Mouse (Mus musculus) layer of hippocampus, adult 2 months (tissue): ENCODE data around the gene Dcaf7. TPM values are rescaled to one million over a fixed set of nuclear protein-coding genes. Genes with fewer than 3 reads are reported as not detected.
"Not testable (repeated sequence)": the region's sequence is repeated elsewhere in the genome, so short reads cannot be mapped to it uniquely, and the experiment has no call there.

Source experiments
- DNase-seq, 2 experiments: peaks; one replicate each; pipeline ENCODE4 v3.0.0; 2022; ENCODE audit warnings: low spot score in 2 of 2
- H3K27ac ChIP-seq: fragments of 200-600 bp; 2 replicates; pipeline ENCODE4 v1.8.1; 2022
- H3K4me3 ChIP-seq: fragments of 200-600 bp; 2 replicates; pipeline ENCODE4 v1.8.1; 2022; ENCODE audit warnings: mild to moderate bottlenecking
- CTCF ChIP-seq: fragments of 200-600 bp; conservative IDR thresholded peaks from 2 replicates; pipeline ENCODE4 v1.8.1; 2022; ENCODE audit warnings: antibody characterized with exemption, mild to moderate bottlenecking, moderate library complexity
- total RNA-seq, 2 experiments: library from RNA; stranded (reverse); gene quantifications; 2 replicates each; pipeline ENCODE4 v1.2.3; 2021

The Dcaf7 gene
- total RNA-seq, 2 experiments from 2014 or later = 138 to 143 TPM

DNA sequence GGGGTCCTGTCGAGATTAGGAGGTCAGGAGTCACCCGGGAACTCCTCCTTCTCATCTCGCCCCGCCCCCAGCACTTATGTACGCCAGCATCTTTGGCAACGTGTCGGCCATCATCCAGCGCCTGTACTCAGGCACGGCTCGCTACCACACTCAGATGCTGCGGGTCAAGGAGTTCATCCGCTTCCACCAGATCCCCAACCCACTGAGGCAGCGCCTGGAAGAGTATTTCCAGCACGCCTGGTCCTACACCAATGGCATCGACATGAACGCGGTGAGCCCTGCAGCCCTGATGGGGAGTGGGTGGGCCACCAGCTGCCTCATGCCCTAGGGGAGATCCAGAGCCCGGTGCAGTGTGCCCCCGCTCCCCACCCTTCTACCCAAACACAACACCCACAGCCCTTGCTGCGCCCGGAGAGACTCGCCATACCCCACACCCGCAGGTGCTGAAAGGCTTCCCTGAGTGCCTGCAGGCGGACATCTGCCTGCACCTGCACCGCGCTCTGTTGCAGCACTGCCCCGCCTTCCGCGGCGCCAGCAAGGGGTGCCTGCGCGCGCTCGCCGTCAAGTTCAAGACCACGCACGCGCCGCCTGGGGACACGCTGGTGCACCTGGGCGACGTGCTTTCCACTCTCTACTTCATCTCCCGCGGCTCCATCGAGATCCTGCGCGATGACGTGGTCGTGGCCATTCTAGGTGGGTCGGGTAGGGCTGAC, 16.5 kb upstream of the Dcaf7 start:
- peak overlapping the region; percentile 53 for H3K4me3 ChIP-seq
- DNase-seq = peak; percentile 29 to 58
- TF ChIP-seq CTCF = no peak
- peak overlapping the region; percentile 67 for H3K27ac ChIP-seq

- TF ChIP-seq CTCF = no peak
- DNase-seq = no peak
- Histone ChIP-seq H3K27ac (no peak overlapping the region), H3K4me3 (no peak overlapping the region)
Measured at GRCm38 (mm10) chr11:106025774-106026173, 10.9 kb upstream of the Dcaf7 start.

- TF ChIP-seq CTCF = peak; percentile 93
- no peak overlapping the region for H3K27ac ChIP-seq
- DNase-seq = peak; percentile 51 to 79
- no peak overlapping the region for H3K4me3 ChIP-seq
Measured at GRCm38 (mm10) chr11:106026465-106027151, 10.1 kb upstream of the Dcaf7 start.

GRCm38 (mm10) chr11:106027607-106028006, 9.1 kb upstream of the Dcaf7 start:
- Histone ChIP-seq H3K27ac (no peak overlapping the region), H3K4me3 (no peak overlapping the region)
- no peak for DNase-seq
- TF ChIP-seq CTCF = no peak

- not testable (repeated sequence) for H3K27ac ChIP-seq, DNase-seq
- peak overlapping the region; percentile 47 for H3K4me3 ChIP-seq
Measured at GRCm38 (mm10) chr11:106032074-106032473, 4.6 kb upstream of the Dcaf7 start.

GRCm38 (mm10) chr11:106033491-106033919, 3.2 kb upstream of the Dcaf7 start:
- H3K27ac ChIP-seq = peak overlapping the region; percentile 87
- no peak for TF ChIP-seq CTCF
- DNase-seq = peak in 1 of 2 experiments; percentile 24
- no peak overlapping the region for H3K4me3 ChIP-seq

DNA sequence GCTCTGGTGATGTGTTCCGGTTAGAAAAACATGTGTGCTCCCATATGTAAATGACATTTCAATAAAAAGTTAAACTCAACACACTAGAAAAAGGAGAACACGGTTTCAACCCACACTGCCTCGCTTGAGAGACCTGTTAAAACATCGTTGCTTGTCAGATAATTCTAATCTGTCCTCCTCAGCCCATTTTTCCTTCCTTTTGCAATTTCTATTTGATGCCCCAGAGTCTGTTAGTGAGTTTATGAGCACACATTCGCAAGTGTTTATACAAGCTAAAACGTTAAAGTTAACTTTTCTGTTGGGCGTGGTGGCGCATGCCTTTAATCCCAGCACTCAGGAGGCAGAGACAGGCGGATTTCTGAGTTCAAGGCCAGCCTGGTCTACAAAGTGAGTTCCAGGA, 1.7 kb upstream of the Dcaf7 start:
- DNase-seq = no peak
- no peak overlapping the region for H3K4me3 ChIP-seq
- H3K27ac ChIP-seq = no peak overlapping the region
- TF ChIP-seq CTCF = no peak

GRCm38 (mm10) chr11:106037418-106037751, 713 bp downstream of the Dcaf7 start:
- no peak for TF ChIP-seq CTCF
- Histone ChIP-seq H3K4me3 (peak overlapping the region; percentile 92), H3K27ac (peak overlapping the region; percentile 92)
- peak; percentile 75 to 76 for DNase-seq

DNA sequence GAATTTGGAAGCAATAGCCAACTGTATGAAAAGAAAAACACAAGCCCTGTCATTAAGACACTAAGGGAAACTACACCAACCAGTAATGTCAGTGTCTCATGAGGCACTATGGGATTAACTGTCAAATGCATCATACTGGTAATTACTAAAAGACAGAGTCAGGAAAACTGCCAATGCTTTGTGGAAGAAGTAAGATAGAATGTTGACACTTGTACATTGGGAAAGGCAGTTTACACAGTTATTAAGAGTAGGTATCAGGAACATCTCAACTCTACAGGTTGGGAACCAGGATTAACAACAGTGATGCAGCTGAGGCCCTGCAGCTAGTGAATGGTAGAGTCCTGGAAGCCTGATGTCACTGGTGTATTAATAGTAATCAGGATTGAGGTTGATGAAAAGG, 7.7 kb downstream of the Dcaf7 start:
- DNase-seq = no peak
- Histone ChIP-seq H3K4me3 (no peak overlapping the region), H3K27ac (no peak overlapping the region)
- no peak for TF ChIP-seq CTCF

GRCm38 (mm10) chr11:106045256-106045655, 8.6 kb downstream of the Dcaf7 start:
- H3K4me3 ChIP-seq = no peak overlapping the region
- no peak for TF ChIP-seq CTCF
- DNase-seq = no peak
- no peak overlapping the region for H3K27ac ChIP-seq

- no peak overlapping the region for H3K27ac ChIP-seq
- no peak overlapping the region for H3K4me3 ChIP-seq
- TF ChIP-seq CTCF = no peak
- DNase-seq = no peak
Measured at GRCm38 (mm10) chr11:106045780-106046179, 9.1 kb downstream of the Dcaf7 start.

- TF ChIP-seq CTCF = no peak
- Histone ChIP-seq H3K4me3 (no peak overlapping the region), H3K27ac (no peak overlapping the region)
- DNase-seq = no peak
Measured at GRCm38 (mm10) chr11:106046584-106046983, 9.9 kb downstream of the Dcaf7 start.

DNA sequence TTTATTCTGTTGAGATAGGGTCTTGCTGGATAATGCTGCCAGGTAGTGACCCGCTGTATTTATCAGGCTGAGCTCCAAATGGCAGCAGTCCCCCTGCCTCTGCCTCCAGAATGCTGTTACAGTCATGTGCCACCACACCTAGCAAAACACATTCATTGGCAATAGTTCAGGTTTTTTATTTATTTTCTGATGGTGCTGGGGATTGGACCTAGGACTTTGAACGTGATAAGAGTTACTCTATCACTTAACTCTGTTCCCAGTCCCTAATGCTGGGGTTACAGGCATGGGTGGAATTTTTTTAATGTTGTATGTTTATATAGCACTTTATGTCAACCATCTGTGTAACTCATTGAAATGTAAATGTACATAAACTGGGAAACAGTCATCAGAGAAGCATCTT, 17.2 kb downstream of the Dcaf7 start:
- Histone ChIP-seq H3K4me3 (no peak overlapping the region), H3K27ac (no peak overlapping the region)
- no peak for DNase-seq
- TF ChIP-seq CTCF = no peak

DNA sequence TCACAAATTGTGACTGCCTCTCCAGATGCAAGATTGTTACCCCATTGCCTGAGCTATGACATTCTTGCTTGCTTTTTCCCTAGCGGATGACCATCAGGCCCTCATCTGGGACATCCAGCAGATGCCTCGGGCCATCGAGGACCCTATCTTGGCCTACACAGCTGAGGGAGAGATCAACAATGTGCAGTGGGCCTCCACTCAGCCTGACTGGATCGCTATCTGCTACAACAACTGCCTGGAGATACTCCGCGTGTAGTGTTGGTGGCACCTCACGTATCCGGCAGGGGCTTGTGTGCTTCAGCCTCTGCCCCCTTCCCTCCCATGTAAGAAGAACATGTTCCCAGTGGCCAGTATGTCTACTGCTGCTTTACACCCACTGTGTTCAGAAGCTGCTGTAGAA, 17.9 kb downstream of the Dcaf7 start:
- H3K27ac ChIP-seq = no peak overlapping the region
- no peak overlapping the region for H3K4me3 ChIP-seq
- no peak for TF ChIP-seq CTCF
- DNase-seq = no peak
